Mouse (Mus musculus): ENCODE results near the gene Brd2. TPM values are rescaled to one million over a fixed set of nuclear protein-coding genes. Genes with fewer than 3 reads are reported as not detected.

The Brd2 gene
- polyA plus RNA-seq, 1 experiment: 188 TPM

DNA sequence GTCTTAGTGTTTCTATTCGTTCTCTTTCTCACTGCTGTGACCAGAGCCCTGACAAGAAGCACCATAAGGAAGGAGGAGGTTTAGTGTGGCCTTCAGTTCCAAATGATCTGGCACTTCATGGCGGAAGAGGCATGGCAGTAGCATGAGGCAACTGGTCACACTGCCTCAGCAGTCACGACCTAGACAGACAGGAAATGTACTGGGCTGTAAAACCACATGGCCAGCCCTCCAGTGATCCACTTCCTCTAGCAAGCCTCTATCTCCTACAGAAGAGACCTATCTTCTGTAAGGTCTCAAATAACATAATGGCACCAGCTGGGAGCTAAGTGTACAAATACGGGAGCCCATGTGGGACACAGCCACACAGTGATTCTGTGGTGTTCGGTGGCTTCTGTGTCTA, 50.3 kb downstream of the Brd2 start:
- H3K4me1 ChIP-seq (ENCODE audit: control insufficient read depth, insufficient read depth, low read length): no peaks in the 10 kb centered on the region
- no peak overlapping the region for H3K27ac ChIP-seq (ENCODE audit: insufficient read depth, low read length)
- H3K27me3 ChIP-seq (ENCODE audit: control insufficient read depth, insufficient read depth, low read length): no peaks in the 10 kb centered on the region
- no peak for TF ChIP-seq POLR2A (IDR thresholded peaks at IDR 0.05; ENCODE audit: borderline replicate concordance, insufficient read depth, low read length)
- no peak for TF ChIP-seq CTCF (IDR thresholded peaks at IDR 0.05; ENCODE audit: borderline replicate concordance, insufficient read depth, low read depth, low read length)
- no peak overlapping the region for H3K4me3 ChIP-seq (replicated peaks; ENCODE audit: insufficient read depth, low read depth, low read length)
- WGBS: 69% methylated on average over 5 of the region's 5 CpGs
- no peak for DNase-seq

DNA sequence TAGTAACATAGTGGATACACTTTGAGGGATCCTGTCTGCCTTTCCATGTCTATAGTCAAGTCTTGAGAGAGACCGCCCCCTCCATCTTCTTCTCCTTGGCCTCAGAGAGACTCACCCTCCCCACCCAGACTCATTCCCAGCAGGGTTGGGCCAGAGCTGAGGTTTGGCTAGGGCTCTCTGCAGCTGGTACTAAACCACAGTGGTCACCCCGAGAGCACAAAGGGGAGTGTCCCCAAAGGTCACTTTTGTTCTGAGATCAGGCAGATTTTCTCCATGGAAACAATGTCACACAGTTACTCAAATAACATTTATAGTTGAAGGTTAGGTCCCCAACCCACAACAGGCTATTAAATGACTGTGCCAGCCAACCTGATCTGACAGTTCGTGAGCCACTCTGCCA, 53.6 kb downstream of the Brd2 start:
- H3K4me1 ChIP-seq (ENCODE audit: control insufficient read depth, insufficient read depth, low read length): no peaks in the 10 kb centered on the region
- no peaks in the 10 kb centered on the region for H3K27me3 ChIP-seq (ENCODE audit: control insufficient read depth, insufficient read depth, low read length)
- no peak for TF ChIP-seq POLR2A (IDR thresholded peaks at IDR 0.05; ENCODE audit: borderline replicate concordance, insufficient read depth, low read length)
- no peak for TF ChIP-seq CTCF (IDR thresholded peaks at IDR 0.05; ENCODE audit: borderline replicate concordance, insufficient read depth, low read depth, low read length)
- DNase-seq: no peak
- H3K27ac ChIP-seq (ENCODE audit: insufficient read depth, low read length): no peak overlapping the region
- H3K4me3 ChIP-seq (replicated peaks; ENCODE audit: insufficient read depth, low read depth, low read length): no peak overlapping the region
- 33% methylated on average over 3 of the region's 3 CpGs for WGBS

Other genes starting within 250 kb of the Brd2 start
- gene Gm7029, start 248.8 kb downstream of the Brd2 start, polyA plus RNA-seq (2012; rRNA removed): not detected in 2 replicates
- 2.2 and 2.3 TPM in 2 replicates for gene Kifc1, start 232.0 kb downstream of the Brd2 start, polyA plus RNA-seq (2012; rRNA removed)
- gene Platr17, start 217.5 kb downstream of the Brd2 start, polyA plus RNA-seq (2012; rRNA removed): 0.48 and 0.65 TPM in 2 replicates
- gene Daxx, start 213.2 kb downstream of the Brd2 start, polyA plus RNA-seq (2012; rRNA removed): 28.6 and 30.4 TPM in 2 replicates
- gene Tapbp, start 206.7 kb downstream of the Brd2 start, polyA plus RNA-seq (2012; rRNA removed): 27.7 and 28.5 TPM in 2 replicates
- gene Zbtb22, start 206.7 kb downstream of the Brd2 start, polyA plus RNA-seq (2012; rRNA removed): 30.2 and 33.4 TPM in 2 replicates
- gene Rgl2, start 193.1 kb downstream of the Brd2 start, polyA plus RNA-seq (2012; rRNA removed): 171 and 183 TPM in 2 replicates
- 117 and 135 TPM in 2 replicates for gene Pfdn6, start 182.3 kb downstream of the Brd2 start, polyA plus RNA-seq (2012; rRNA removed)
- gene Wdr46, start 182.0 kb downstream of the Brd2 start, polyA plus RNA-seq (2012; rRNA removed): 13.3 and 14.0 TPM in 2 replicates
- 8.4 and 8.6 TPM in 2 replicates for gene B3galt4, start 171.1 kb downstream of the Brd2 start, polyA plus RNA-seq (2012; rRNA removed)
- 73.5 and 77.0 TPM in 2 replicates for gene Vps52, start 166.8 kb downstream of the Brd2 start, polyA plus RNA-seq (2012; rRNA removed)
- 283 and 320 TPM in 2 replicates for gene Rps18, start 166.6 kb downstream of the Brd2 start, polyA plus RNA-seq (2012; rRNA removed)
- 61.9 and 77.5 TPM in 2 replicates for gene H2-K1, start 122.3 kb downstream of the Brd2 start, polyA plus RNA-seq (2012; rRNA removed)
- gene Ring1, start 98.0 kb downstream of the Brd2 start, polyA plus RNA-seq (2012; rRNA removed): 66.4 and 74.6 TPM in 2 replicates
- 82.9 and 89.8 TPM in 2 replicates for gene H2-Ke6, start 94.6 kb downstream of the Brd2 start, polyA plus RNA-seq (2012; rRNA removed)
- gene Slc39a7, start 91.0 kb downstream of the Brd2 start, polyA plus RNA-seq (2012; rRNA removed): 120 and 123 TPM in 2 replicates
- 78.0 and 83.2 TPM in 2 replicates for gene Rxrb, start 90.8 kb downstream of the Brd2 start, polyA plus RNA-seq (2012; rRNA removed)
- 12.2 and 15.2 TPM in 2 replicates for gene Col11a2, start 83.2 kb downstream of the Brd2 start, polyA plus RNA-seq (2012; rRNA removed)
- gene H2-Oa, start 30.3 kb downstream of the Brd2 start, polyA plus RNA-seq (2012; rRNA removed): 0.25 and 0.34 TPM in 2 replicates
- 13.2 and 13.6 TPM in 2 replicates for gene H2-DMa, start 3.1 kb downstream of the Brd2 start, polyA plus RNA-seq (2012; rRNA removed)
- gene H2-DMb2, start 20.7 kb upstream of the Brd2 start, polyA plus RNA-seq (2012; rRNA removed): 0.35 and 0.52 TPM in 2 replicates
- gene H2-DMb1, start 30.4 kb upstream of the Brd2 start, polyA plus RNA-seq (2012; rRNA removed): 1.8 and 3.0 TPM in 2 replicates
- 2.6 and 2.7 TPM in 2 replicates for gene Tap1, start 64.9 kb upstream of the Brd2 start, polyA plus RNA-seq (2012; rRNA removed)
- gene Psmb9, start 65.1 kb upstream of the Brd2 start, polyA plus RNA-seq (2012; rRNA removed): 2.2 and 2.7 TPM in 2 replicates
- 5.8 and 7.3 TPM in 2 replicates for gene Psmb8, start 75.1 kb upstream of the Brd2 start, polyA plus RNA-seq (2012; rRNA removed)
- gene Tap2, start 80.9 kb upstream of the Brd2 start, polyA plus RNA-seq (2012; rRNA removed): 9.1 and 10.0 TPM in 2 replicates
- gene H2-Ob, start 116.3 kb upstream of the Brd2 start, polyA plus RNA-seq (2012; rRNA removed): 0.67 and 0.86 TPM in 2 replicates
- 4.0 TPM in 2 replicates for gene H2-Ab1, start 135.1 kb upstream of the Brd2 start, polyA plus RNA-seq (2012; rRNA removed)
- gene H2-Aa, start 165.2 kb upstream of the Brd2 start, polyA plus RNA-seq (2012; rRNA removed): 3.0 and 3.1 TPM in 2 replicates
- 2.9 and 3.8 TPM in 2 replicates for gene H2-Eb1, start 183.2 kb upstream of the Brd2 start, polyA plus RNA-seq (2012; rRNA removed)
- gene H2-Eb2, start 203.0 kb upstream of the Brd2 start, polyA plus RNA-seq (2012; rRNA removed): 0.08 and 0.10 TPM in 2 replicates
- gene Btnl2, start 232.2 kb upstream of the Brd2 start, polyA plus RNA-seq (2012; rRNA removed): not detected in 2 replicates